Mouse (Mus musculus): ENCODE data around the gene Rcc2. TPM values are rescaled to one million over a fixed set of nuclear protein-coding genes. Genes with fewer than 3 reads are reported as not detected.

Rcc2 gene
- polyA plus RNA-seq, 1 experiment from 2014 or later, result 15.1 TPM

DNA sequence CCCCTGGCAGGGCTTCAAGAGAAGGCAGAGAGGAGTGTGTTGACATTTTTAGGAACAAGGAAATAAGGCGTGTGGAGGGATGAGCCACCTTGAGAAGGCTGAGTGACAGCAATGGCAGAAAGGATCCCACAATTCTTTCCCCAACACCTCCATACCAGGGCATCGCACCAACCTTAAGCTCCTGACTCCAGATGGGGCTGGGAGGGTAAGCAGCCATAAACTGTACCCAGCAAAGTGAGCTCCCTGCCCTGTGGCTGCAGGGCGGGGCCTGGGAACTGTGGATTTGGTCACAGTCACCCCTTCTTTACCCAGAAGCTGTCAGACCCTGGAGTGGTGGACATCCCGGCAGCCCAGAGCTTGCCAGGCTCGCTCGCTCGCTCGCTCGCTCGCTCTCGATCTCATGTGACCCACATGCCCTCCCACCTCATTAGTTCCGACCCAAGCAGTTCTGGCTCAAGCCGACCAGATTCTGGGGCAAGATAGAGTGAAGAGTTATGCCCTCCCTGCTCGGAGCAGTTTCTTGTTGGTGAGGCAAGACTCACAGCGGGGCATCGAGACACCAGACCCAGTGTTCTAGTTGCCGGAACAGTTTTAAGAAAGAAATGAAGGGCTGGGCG is 38.8 kb upstream of the Rcc2 start:
- TF ChIP-seq EP300 (IDR thresholded peaks at IDR 0.05; ENCODE audit: low read depth) (no peak), CTCF (IDR thresholded peaks at IDR 0.05; ENCODE audit: low read depth) (no peak)
- WGBS (ENCODE audit: insufficient replicate concordance), result 66% methylated on average over 18 of the region's 18 CpGs
- peaks cover 14% of the 10 kb centered on the region; the same call in 1 of the 2 replicates for H3K4me1 ChIP-seq (ENCODE audit: insufficient read depth)
- no peak overlapping the region for H3K9ac ChIP-seq (replicated peaks)
- ATAC-seq (no peak), DNase-seq (no peak)
- H3K36me3 ChIP-seq (replicated peaks; ENCODE audit: insufficient read depth, low read length), result no peaks in the 10 kb centered on the region
- H3K27ac ChIP-seq (ENCODE audit: low read depth), result no peak overlapping the region
- H3K4me3 ChIP-seq (ENCODE audit: low read depth, low read length), result no peak overlapping the region
- no peaks in the 10 kb centered on the region for H3K9me3 ChIP-seq (ENCODE audit: low read length)
- H3K27me3 ChIP-seq (ENCODE audit: insufficient read depth, low read length), result no peaks in the 10 kb centered on the region
- no peak overlapping the region for H3K4me2 ChIP-seq (ENCODE audit: low read depth, low read length)

DNA sequence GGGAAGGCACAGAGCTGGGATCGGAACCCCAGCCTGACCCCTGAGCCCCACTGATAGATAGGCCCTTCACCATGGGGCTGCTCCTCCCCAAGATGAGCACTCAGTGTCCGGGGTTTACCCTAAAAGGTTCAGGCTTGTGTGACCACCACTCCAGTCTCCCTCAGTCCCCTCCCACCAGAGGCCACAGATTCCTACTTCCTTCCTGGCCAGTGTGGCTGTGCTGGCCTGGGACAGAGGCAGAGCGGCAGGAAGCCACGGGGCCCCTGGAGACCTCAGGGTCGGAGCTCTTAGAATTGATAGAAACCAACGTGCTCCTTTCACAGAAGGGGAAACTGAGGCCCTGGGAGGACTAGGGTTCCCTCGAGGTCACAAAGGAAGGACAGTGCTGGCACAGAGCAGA is 37.9 kb upstream of the Rcc2 start:
- 11% methylated on average over 7 of the region's 7 CpGs for WGBS (ENCODE audit: insufficient replicate concordance)
- no peak overlapping the region for H3K9ac ChIP-seq (replicated peaks)
- DNase-seq, result no peak

DNA sequence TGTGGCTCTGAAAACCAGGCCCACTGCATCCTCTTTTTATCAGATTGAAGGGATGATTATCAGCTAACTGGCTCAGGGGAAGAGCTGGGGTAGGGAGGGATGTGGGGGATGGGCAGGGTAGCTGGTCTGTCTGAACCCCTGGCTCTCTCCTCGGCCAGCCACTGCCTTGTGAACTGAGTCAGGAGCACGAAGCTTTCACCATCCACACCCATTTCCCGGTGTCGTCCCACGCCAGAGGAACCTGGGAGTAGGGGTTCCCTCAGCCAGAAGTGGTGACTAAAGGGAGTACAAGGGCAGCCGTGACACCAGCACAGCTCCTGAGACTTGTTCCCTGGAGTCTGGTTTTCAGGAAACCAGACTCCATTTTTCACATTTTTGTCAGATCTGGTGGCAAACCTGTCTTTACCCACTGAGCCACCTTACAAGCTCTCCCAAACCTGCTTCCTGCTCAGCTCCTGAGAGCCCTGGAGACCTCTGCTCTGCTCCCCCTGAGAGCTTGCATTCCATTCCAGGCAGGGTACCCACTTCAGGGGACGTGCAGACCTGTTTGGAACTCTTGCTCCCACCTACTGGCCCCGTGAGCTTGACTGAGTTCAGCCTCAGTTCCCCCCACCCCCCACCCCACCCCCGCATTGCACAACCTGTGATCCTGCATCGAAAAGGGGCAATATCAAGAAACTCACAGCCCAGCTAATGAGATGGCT is 37.3 kb upstream of the Rcc2 start:
- no peak overlapping the region for H3K4me2 ChIP-seq (ENCODE audit: low read depth, low read length)
- no peak overlapping the region for H3K27ac ChIP-seq (ENCODE audit: low read depth)
- no peaks in the 10 kb centered on the region for H3K36me3 ChIP-seq (replicated peaks; ENCODE audit: insufficient read depth, low read length)
- no peak for ATAC-seq
- no peak overlapping the region for H3K4me3 ChIP-seq (ENCODE audit: low read depth, low read length)
- H3K27me3 ChIP-seq (ENCODE audit: insufficient read depth, low read length), result no peaks in the 10 kb centered on the region
- WGBS (ENCODE audit: insufficient replicate concordance), result 19% methylated on average over 10 of the region's 10 CpGs
- no peaks in the 10 kb centered on the region for H3K9me3 ChIP-seq (ENCODE audit: low read length)
- H3K4me1 ChIP-seq (ENCODE audit: insufficient read depth), result peaks cover 8% of the 10 kb centered on the region; the same call in 1 of the 2 replicates
- TF ChIP-seq CTCF (IDR thresholded peaks at IDR 0.05; ENCODE audit: low read depth) (no peak), EP300 (IDR thresholded peaks at IDR 0.05; ENCODE audit: low read depth) (no peak)
- H3K9ac ChIP-seq (replicated peaks), result no peak overlapping the region; the same call in 1 of the 2 replicates
- no peak for DNase-seq

More for the DNA sequence above, 37.9 kb upstream of the Rcc2 start:
- H3K27ac ChIP-seq (ENCODE audit: low read depth), result no peak overlapping the region
- H3K36me3 ChIP-seq (replicated peaks; ENCODE audit: insufficient read depth, low read length), result no peaks in the 10 kb centered on the region
- no peaks in the 10 kb centered on the region for H3K9me3 ChIP-seq (ENCODE audit: low read length)
- H3K4me3 ChIP-seq (ENCODE audit: low read depth, low read length), result no peak overlapping the region
- H3K4me1 ChIP-seq (ENCODE audit: insufficient read depth), result peaks cover 12% of the 10 kb centered on the region; the same call in 1 of the 2 replicates
- TF ChIP-seq CTCF (IDR thresholded peaks at IDR 0.05; ENCODE audit: low read depth) (no peak), EP300 (IDR thresholded peaks at IDR 0.05; ENCODE audit: low read depth) (no peak)
- ATAC-seq, result no peak
- no peak overlapping the region for H3K4me2 ChIP-seq (ENCODE audit: low read depth, low read length)
- H3K27me3 ChIP-seq (ENCODE audit: insufficient read depth, low read length), result no peaks in the 10 kb centered on the region

DNA sequence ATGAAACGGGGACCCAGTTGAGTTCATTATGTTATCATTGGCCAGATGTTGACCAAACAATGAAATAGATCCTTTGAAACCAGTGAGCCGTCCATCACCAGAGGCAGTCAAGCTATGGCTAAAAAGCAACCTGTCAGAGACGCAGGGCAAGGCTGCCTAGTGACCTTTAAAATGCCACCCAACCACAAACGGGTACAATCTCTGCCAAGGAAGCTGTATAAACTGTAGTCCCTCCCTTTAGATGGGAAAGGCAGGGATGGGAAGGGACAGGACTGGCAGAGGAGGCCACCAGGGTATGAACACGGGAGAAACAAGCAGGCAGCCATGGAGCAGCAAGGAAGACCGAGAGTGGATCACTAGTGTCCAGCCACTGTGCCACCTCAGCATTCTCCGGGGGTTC is 35.3 kb upstream of the Rcc2 start:
- Histone ChIP-seq H3K4me2 (ENCODE audit: low read depth, low read length) (no peak overlapping the region), H3K27ac (ENCODE audit: low read depth) (no peak overlapping the region), H3K9ac (replicated peaks) (no peak overlapping the region), H3K4me1 (ENCODE audit: insufficient read depth) (peaks cover 7% of the 10 kb centered on the region; the same call in 1 of the 2 replicates), H3K4me3 (ENCODE audit: low read depth, low read length) (no peak overlapping the region), H3K27me3 (ENCODE audit: insufficient read depth, low read length) (no peaks in the 10 kb centered on the region), H3K36me3 (replicated peaks; ENCODE audit: insufficient read depth, low read length) (no peaks in the 10 kb centered on the region), H3K9me3 (ENCODE audit: low read length) (no peaks in the 10 kb centered on the region)
- DNase-seq (no peak), ATAC-seq (no peak)
- WGBS (ENCODE audit: insufficient replicate concordance), result 70% methylated on average over 7 of the region's 7 CpGs
- no peak for TF ChIP-seq CTCF (IDR thresholded peaks at IDR 0.05; ENCODE audit: low read depth)
- no peak for TF ChIP-seq EP300 (IDR thresholded peaks at IDR 0.05; ENCODE audit: low read depth)

DNA sequence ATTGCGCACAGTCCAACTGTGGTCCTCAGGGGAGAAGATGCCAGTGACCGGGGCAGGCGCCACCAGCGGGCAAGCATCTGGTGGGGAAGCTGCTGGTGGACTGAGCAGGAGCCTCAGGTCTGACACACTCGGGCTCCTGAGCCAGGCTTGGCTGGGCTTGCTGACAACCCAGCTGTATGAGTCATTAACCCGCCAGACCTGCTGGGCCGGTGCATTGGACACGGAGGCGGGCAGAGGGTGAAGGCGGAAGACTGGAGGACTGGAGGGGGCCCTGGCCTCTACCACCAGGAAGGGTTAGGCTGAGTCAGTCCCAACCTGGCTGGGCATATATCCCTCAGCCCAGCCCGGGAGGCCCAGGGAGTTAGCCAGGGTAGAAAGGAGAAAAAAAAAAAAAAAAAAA is 34.6 kb upstream of the Rcc2 start, which contains the start of gene Arhgef10l:
TSS of gene Arhgef10l (minus strand) at position 253 of the 400 bp plus-strand sequence.
- H3K9ac ChIP-seq (replicated peaks), result no peak within 1 kb of the TSS
- H3K4me3 ChIP-seq (ENCODE audit: low read depth, low read length), result no peak within 1 kb of the TSS
- no peak within 1 kb of the TSS for H3K27ac ChIP-seq (ENCODE audit: low read depth)
- H3K4me2 ChIP-seq (ENCODE audit: low read depth, low read length), result no peak within 1 kb of the TSS
- no peaks in the 10 kb centered on the region for H3K27me3 ChIP-seq (ENCODE audit: insufficient read depth, low read length)
- WGBS (ENCODE audit: insufficient replicate concordance), result 66% methylated on average over 11 of the region's 11 CpGs
- H3K9me3 ChIP-seq (ENCODE audit: low read length), result no peaks in the 10 kb centered on the region
- H3K36me3 ChIP-seq (replicated peaks; ENCODE audit: insufficient read depth, low read length), result no peaks in the 10 kb centered on the region
- ATAC-seq (no peak), DNase-seq (no peak)
- TF ChIP-seq EP300 (IDR thresholded peaks at IDR 0.05; ENCODE audit: low read depth), result no peak
- TF ChIP-seq CTCF (IDR thresholded peaks at IDR 0.05; ENCODE audit: low read depth), result no peak
- peaks cover 7% of the 10 kb centered on the region; the same call in 1 of the 2 replicates for H3K4me1 ChIP-seq (ENCODE audit: insufficient read depth)

DNA sequence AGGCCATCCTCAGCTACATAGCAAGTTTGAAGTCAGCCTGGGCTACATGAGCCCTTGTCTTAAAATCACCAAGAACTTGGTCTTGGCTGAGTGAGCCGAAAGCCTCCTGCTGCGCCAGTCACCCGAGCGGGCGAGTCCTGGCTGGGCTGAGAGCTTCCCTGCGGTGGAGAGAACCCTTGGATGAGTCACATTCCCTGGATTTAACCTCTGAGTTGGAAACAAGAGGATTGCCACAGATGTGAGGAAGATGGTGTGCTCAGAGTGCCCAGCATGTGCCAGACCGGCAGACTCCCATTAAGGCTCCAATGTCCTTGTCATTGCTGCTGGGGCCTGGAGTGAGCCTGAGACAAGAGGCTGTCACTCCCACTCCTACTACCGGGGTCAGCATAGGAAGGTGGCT is 32.5 kb upstream of the Rcc2 start:
- no peak for DNase-seq
- H3K36me3 ChIP-seq (replicated peaks; ENCODE audit: insufficient read depth, low read length), result no peaks in the 10 kb centered on the region

More for the DNA sequence above, 32.5 kb upstream of the Rcc2 start:
- H3K9ac ChIP-seq (replicated peaks), result no peak overlapping the region
- no peak overlapping the region for H3K27ac ChIP-seq (ENCODE audit: low read depth)
- no peak for ATAC-seq
- no peak overlapping the region for H3K4me3 ChIP-seq (ENCODE audit: low read depth, low read length)
- peaks cover 3% of the 10 kb centered on the region; the same call in 1 of the 2 replicates for H3K4me1 ChIP-seq (ENCODE audit: insufficient read depth)
- no peak overlapping the region for H3K4me2 ChIP-seq (ENCODE audit: low read depth, low read length)
- TF ChIP-seq EP300 (IDR thresholded peaks at IDR 0.05; ENCODE audit: low read depth), result no peak
- TF ChIP-seq CTCF (IDR thresholded peaks at IDR 0.05; ENCODE audit: low read depth), result no peak
- 87% methylated on average over 8 of the region's 8 CpGs for WGBS (ENCODE audit: insufficient replicate concordance)
- H3K9me3 ChIP-seq (ENCODE audit: low read length), result no peaks in the 10 kb centered on the region
- no peaks in the 10 kb centered on the region for H3K27me3 ChIP-seq (ENCODE audit: insufficient read depth, low read length)

All from liver, postnatal 0 days (tissue).